Mouse (Mus musculus): Measurements from ENCODE around the gene Epop.

- TF ChIP-seq CTCF (IDR thresholded peaks at IDR 0.05; ENCODE audit: low read depth) (no peak), EP300 (optimal IDR thresholded peaks at IDR 0.05) (no peak)
These were observed 38.7 kb upstream of the Epop start for GRCm38 (mm10) chr11:97668160-97668559.
